12 mouse cellular contexts compared by ENCODE assay signal in genomic region chr10:130244271-130244670, GRCm38 (mm10). TPM values are rescaled to one million over a fixed set of nuclear protein-coding genes. Genes with fewer than 3 reads are reported as not detected.
DNase-seq lines count a peak whose midpoint lies in the region; ATAC-seq lines count a peak whose summit lies in the region.
"Had no signal": no experiment of that assay in that cellular context is flagged by ENCODE, and none has a peak within 500 bp of the region (broad histone marks: within the 10 kb centered on the region; RNA-seq: fewer than 3 reads in every experiment).

No protein-coding gene starts in this region.

- no peaks in the 10 kb centered on the region for H3K36me3 ChIP-seq in hindbrain, embryonic 10.5 days

- WGBS in hindbrain, embryonic 10.5 days = 2% methylated on average over 2 of the region's 2 CpGs

- no peaks in the 10 kb centered on the region for H3K27me3 ChIP-seq in hindbrain, embryonic 10.5 days (ENCODE audit: insufficient read depth, poor library complexity, severe bottlenecking)

- no peak overlapping the region for H3K27ac ChIP-seq in hindbrain, embryonic 10.5 days

- DNase-seq in cerebellum, adult 11-12 months = peak; percentile 19
- DNase-seq in cerebellum, postnatal 10 days = peak; percentile 41 to 48
- DNase-seq in hindbrain, embryonic 10.5 days (ENCODE audit: low spot score) = peak; percentile 43
- DNase-seq in mesoderm, embryonic 11.5 days (ENCODE audit: low read depth, low spot score) = peak; percentile 66
- DNase-seq in adrenal gland, adult 2 months = no peak
- DNase-seq in lung, postnatal 25 days (ENCODE audit: low spot score) = no peak
- DNase-seq in spleen, adult 12 weeks (ENCODE audit: low spot score) = no peak
- DNase-seq: adrenal gland, postnatal 10 days had no signal

- H3K4me3 ChIP-seq in hindbrain, embryonic 10.5 days = no peak overlapping the region

- H3K9me3 ChIP-seq in hindbrain, embryonic 10.5 days = no peaks in the 10 kb centered on the region

- H3K4me1 ChIP-seq in hindbrain, embryonic 10.5 days (replicated peaks) = peaks cover 8% of the 10 kb centered on the region

- no peak for ATAC-seq in cerebellum, adult (ENCODE audit: insufficient number of reproducible peaks, low FRiP score, low TSS enrichment)

RNA-seq across cellular contexts. Expression of gene Olfr827, which starts 30.1 kb away (rescaled TPM):
- 0.10 TPM in 1 of 2 replicates, not detected in the other for polyA plus RNA-seq in hindbrain, embryonic 10.5 days (2016; fragmentation: Nextera tagmentation; extraction: Ambion mirVana)
- total RNA-seq in adrenal gland, adult 2 months (2021) = not detected
- not detected in 2 replicates for polyA plus RNA-seq in adrenal gland, adult 2 months (2012; rRNA removed)
- total RNA-seq: adrenal gland, postnatal 10 days had no signal
- polyA plus RNA-seq: gonadal fat pad, adult 2 months; liver, embryonic 16.5 days; stomach, embryonic 14.5 days had no signal

RNA-seq across cellular contexts. Expression of gene Neurod4, which starts 35.8 kb away (rescaled TPM):
- 14.0 and 23.1 TPM in 2 replicates for polyA plus RNA-seq in hindbrain, embryonic 10.5 days (2016; fragmentation: Nextera tagmentation; extraction: Ambion mirVana)
- total RNA-seq in adrenal gland, adult 2 months (2021) = 1 to 10 TPM in 1 of 2 experiments, under 1 TPM in 1; 0.61 to 1.1 TPM
- polyA plus RNA-seq in adrenal gland, adult 2 months (2012; rRNA removed) = 0.08 TPM in 1 of 2 replicates, not detected in the other
- polyA plus RNA-seq: gonadal fat pad, adult 2 months; liver, embryonic 16.5 days; stomach, embryonic 14.5 days had no signal

Comparison
In these comparisons a context has a peak if more than half of its experiments do, and no peak if none do; other contexts are left out.
1. DNase-seq: peak in cerebellum, adult 11-12 months (single experiment), cerebellum, postnatal 10 days (2 of 2), hindbrain, embryonic 10.5 days (single experiment) and mesoderm, embryonic 11.5 days (single experiment); none in adrenal gland, adult 2 months (single experiment), lung, postnatal 25 days (single experiment) and spleen, adult 12 weeks (single experiment).
2. RNA of gene Neurod4, which starts 35.8 kb away (polyA plus RNA-seq): 14.0 to 23.1 TPM in hindbrain, embryonic 10.5 days; 0.08 TPM in adrenal gland, adult 2 months; every median in the first group is over 10 times any median in the second.